Mouse (Mus musculus) heart, embryonic 13.5 days (tissue): ENCODE data around the gene Trpm5. TPM values are rescaled to one million over a fixed set of nuclear protein-coding genes. Genes with fewer than 3 reads are reported as not detected.
A peak's percentile ranks its signal among the peaks of the same experiment; 100 is the strongest.

Experiments used
- ATAC-seq: fragments of 200-750 bp; cut with Nextera tagmentation; 2 replicates; pipeline ENCODE4 v1.8.0; 2017; ENCODE audit warnings: moderate TSS enrichment; ENCODE audit not compliant: insufficient number of reproducible peaks, low FRiP score, low TSS enrichment; ENCODE audit errors: extremely low read depth
- H3K27ac ChIP-seq: fragments of 300-500 bp; sonication (generic); replicated peaks from 2 replicates; pipeline ENCODE4 v1.5.1; 2015; ENCODE audit warnings: moderate library complexity, mild to moderate bottlenecking, inconsistent platforms
- H3K27me3 ChIP-seq: fragments of 300-500 bp; sonication (generic); replicated peaks from 2 replicates; pipeline ENCODE4 v1.6.1; 2015; ENCODE audit warnings: mild to moderate bottlenecking, inconsistent platforms
- H3K36me3 ChIP-seq: fragments of 300-500 bp; sonication (generic); 2 replicates; pipeline ENCODE4 v1.6.1; 2015; ENCODE audit warnings: mild to moderate bottlenecking, inconsistent platforms
- H3K4me1 ChIP-seq: fragments of 300-500 bp; sonication (generic); 2 replicates; pipeline ENCODE4 v1.6.1; 2015; ENCODE audit warnings: inconsistent platforms
- H3K4me2 ChIP-seq: fragments of 300-500 bp; sonication (generic); 2 replicates; pipeline ENCODE4 v1.6.1; 2015; ENCODE audit warnings: inconsistent platforms, mild to moderate bottlenecking, moderate library complexity
- H3K4me3 ChIP-seq: fragments of 300-500 bp; sonication (generic); 2 replicates; pipeline ENCODE4 v1.5.1; 2015; ENCODE audit warnings: moderate library complexity, mild to moderate bottlenecking, inconsistent platforms
- H3K9ac ChIP-seq: fragments of 300-500 bp; sonication (generic); 2 replicates; pipeline ENCODE4 v1.6.1; 2015; ENCODE audit warnings: inconsistent platforms, mild to moderate bottlenecking, moderate library complexity
- H3K9me3 ChIP-seq: fragments of 300-500 bp; sonication (generic); 2 replicates; pipeline ENCODE4 v1.6.1; 2016; ENCODE audit warnings: inconsistent platforms
- WGBS: fragments of 180-500 bp; shearing (Covaris S2); methylation state at CpG from one replicate; pipeline ENCODE4 v1.1.7; 2015; ENCODE audit warnings: mixed read lengths; 5-methylcytosine and 5-hydroxymethylcytosine counted together
- polyA plus RNA-seq: library from polyadenylated mRNA; unstranded; fragments of >200 nt; fragmentation: Nextera tagmentation; extraction: Ambion mirVana; gene quantifications from 2 replicates; pipeline ENCODE4 v1.2.1, GENCODE M21; 2015

The Trpm5 gene
- polyA plus RNA-seq, 1 experiment from 2014 or later, result 4.4 TPM

DNA sequence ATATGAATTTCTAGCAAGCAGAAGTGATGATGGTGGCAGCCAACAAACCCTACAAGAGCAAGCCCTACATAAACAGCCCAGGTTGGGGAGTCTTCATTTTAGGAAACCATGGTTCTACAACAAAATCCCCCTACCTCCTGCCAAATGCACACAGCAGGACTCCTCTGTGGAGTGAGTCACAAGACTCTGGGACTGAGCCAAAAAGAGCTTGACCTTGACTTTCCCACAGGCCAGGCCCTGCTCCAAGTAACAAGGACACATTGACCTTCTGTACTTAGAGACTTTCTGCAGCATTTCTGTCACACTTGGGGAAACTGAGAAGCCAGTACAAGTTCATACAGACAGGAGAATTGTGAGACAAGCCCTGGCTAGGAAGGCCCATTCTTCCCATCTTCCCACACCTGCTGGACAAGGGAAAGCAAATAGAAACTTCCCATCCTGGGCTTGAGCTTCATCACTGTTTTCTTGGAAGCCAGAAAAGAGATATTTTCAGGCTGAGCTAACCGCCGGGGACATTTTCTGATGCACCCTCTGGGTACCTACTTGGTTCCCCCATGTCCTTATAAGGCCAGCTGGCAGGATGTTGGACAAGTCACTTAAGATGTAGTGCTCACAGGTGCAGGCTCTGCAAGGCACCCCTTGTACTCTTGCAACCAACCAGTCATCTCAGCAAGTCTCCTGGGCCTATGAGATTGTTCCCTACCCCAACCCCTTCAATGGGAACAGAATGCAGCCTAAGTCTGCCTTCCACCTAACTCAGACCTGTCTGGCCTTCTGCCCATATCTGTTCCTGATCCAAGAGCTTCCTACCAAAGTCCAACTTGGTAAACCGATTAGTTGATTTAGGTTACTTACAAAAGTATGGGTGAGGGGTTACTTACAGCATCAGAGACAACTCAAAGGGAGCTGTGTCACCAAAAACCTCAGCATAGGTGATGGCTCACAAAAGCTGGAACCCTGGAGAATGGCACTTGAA is 44.3 kb downstream of the Trpm5 start:
- 79% methylated on average over 3 of the region's 3 CpGs for WGBS
- peak overlapping the region; percentile 83 for H3K27ac ChIP-seq
- ATAC-seq, result no peak
- H3K9me3 ChIP-seq, result no peaks in the 10 kb centered on the region
- no peak overlapping the region for H3K4me2 ChIP-seq
- peaks cover 46% of the 10 kb centered on the region for H3K4me1 ChIP-seq
- H3K27me3 ChIP-seq, result no peaks in the 10 kb centered on the region
- H3K4me3 ChIP-seq, result no peak overlapping the region
- H3K36me3 ChIP-seq, result peaks cover 9% of the 10 kb centered on the region; the same call in 1 of the 2 replicates
- no peak overlapping the region for H3K9ac ChIP-seq

DNA sequence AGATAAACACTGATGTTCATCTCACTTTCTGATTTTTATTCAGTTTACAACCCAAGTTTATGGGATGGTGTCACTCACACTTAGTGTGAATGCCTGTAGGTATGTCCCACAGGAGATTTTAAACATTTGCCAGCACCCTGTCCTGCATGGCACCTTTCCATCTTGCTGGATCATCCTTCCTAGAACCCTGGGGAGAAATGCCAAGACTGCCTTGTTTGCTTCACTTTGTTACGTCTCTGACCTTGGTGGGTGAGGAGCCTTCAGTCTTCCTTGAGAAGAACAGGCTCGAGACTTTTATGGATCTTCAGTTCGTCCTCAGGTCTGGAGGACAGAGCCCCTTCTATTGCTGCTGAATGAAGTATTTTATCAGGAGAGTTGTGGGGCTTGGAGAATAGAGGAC is 45.1 kb downstream of the Trpm5 start:
- Histone ChIP-seq H3K9ac (no peak overlapping the region), H3K36me3 (peaks cover 4% of the 10 kb centered on the region; the same call in 1 of the 2 replicates), H3K9me3 (peaks cover 7% of the 10 kb centered on the region; the same call in 1 of the 2 replicates), H3K4me3 (no peak overlapping the region), H3K4me1 (peaks cover 38% of the 10 kb centered on the region), H3K4me2 (no peak overlapping the region), H3K27ac (peak overlapping the region; percentile 83), H3K27me3 (no peaks in the 10 kb centered on the region)
- no peak for ATAC-seq
- 66% methylated on average over 3 of the region's 3 CpGs for WGBS

DNA sequence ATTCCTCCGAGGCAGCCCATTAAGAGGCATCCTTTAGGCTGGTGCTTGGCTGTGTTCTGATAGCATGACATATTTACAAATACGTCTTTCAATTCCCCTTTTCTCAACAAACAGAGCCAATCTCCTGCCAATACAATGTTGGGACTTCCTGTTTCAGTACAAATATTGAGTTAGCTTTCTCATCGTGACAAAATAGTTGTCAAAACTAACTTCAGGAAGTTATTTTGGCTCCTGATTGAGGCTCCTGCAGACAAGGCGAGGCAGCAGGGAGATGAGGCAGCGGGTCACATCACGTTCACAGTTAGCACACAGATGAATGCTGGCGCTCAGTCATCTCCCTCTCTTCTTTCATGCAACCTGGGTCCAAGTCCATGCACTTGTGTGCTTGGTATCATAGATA is 48.1 kb downstream of the Trpm5 start:
- H3K27me3 ChIP-seq, result no peaks in the 10 kb centered on the region
- WGBS, result 59% methylated on average over 7 of the region's 7 CpGs
- H3K9ac ChIP-seq, result no peak overlapping the region
- H3K27ac ChIP-seq, result no peak overlapping the region
- H3K36me3 ChIP-seq, result 0 out of 2 replicates have a peak, but pooled peaks cover 3% of the 10 kb centered on the region
- no peak overlapping the region for H3K4me3 ChIP-seq
- peaks cover 44% of the 10 kb centered on the region for H3K4me1 ChIP-seq
- ATAC-seq, result no peak
- peaks cover 7% of the 10 kb centered on the region; the same call in 1 of the 2 replicates for H3K9me3 ChIP-seq
- H3K4me2 ChIP-seq, result no peak overlapping the region

GRCm38 (mm10) chr7:143044826-143045206 is 49.6 kb downstream of the Trpm5 start:
- peaks cover 7% of the 10 kb centered on the region; the same call in 1 of the 2 replicates for H3K9me3 ChIP-seq
- no peak overlapping the region for H3K27ac ChIP-seq
- no peaks in the 10 kb centered on the region for H3K27me3 ChIP-seq
- no peak overlapping the region for H3K4me3 ChIP-seq
- ATAC-seq, result no peak
- no peak overlapping the region for H3K9ac ChIP-seq
- 0 out of 2 replicates have a peak, but pooled peaks cover 3% of the 10 kb centered on the region for H3K36me3 ChIP-seq
- H3K4me2 ChIP-seq, result no peak overlapping the region
- peaks cover 41% of the 10 kb centered on the region for H3K4me1 ChIP-seq

DNA sequence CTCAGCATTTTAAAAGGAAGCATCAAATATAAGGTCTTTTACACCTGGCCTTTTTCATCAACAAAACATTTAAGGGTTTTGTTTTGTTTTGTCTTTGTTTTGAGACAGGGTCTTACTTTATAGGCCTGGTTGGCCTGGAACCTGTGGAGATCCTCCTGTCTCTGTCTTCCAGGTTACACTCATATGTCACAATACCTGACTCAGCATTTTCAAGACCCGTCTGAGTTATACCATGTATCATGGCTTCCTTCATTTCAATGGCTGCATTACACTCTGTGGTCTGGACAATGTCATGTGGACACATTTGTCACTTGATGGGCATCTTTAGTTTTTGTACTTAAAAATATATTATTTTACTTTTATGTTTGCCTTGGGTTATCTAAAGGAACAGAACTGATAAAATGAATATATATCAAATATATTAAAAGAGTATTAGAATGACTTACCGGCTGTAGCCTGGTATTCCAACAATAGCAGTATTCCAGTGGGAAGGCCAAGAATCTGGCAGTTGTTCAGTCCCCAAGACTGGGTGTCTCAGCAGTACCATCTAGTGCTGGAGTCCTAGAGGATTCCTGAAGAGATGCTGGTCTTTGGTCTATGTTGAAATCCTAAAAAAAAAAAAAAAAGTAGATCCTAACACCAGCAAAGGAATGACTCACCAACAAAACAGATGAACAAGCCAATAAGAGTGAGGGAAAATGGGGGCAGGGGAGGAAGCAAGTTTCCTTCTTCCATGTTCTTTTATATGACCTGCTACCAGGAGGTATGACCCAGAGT is 50.2 kb downstream of the Trpm5 start:
- Histone ChIP-seq H3K9me3 (peaks cover 7% of the 10 kb centered on the region; the same call in 1 of the 2 replicates), H3K4me3 (no peak overlapping the region), H3K27ac (no peak overlapping the region), H3K4me2 (no peak overlapping the region), H3K9ac (no peak overlapping the region), H3K36me3 (0 out of 2 replicates have a peak, but pooled peaks cover 3% of the 10 kb centered on the region), H3K27me3 (no peaks in the 10 kb centered on the region), H3K4me1 (peaks cover 35% of the 10 kb centered on the region)
- no peak for ATAC-seq
- WGBS, result 88% methylated on average over 2 of the region's 2 CpGs

DNA sequence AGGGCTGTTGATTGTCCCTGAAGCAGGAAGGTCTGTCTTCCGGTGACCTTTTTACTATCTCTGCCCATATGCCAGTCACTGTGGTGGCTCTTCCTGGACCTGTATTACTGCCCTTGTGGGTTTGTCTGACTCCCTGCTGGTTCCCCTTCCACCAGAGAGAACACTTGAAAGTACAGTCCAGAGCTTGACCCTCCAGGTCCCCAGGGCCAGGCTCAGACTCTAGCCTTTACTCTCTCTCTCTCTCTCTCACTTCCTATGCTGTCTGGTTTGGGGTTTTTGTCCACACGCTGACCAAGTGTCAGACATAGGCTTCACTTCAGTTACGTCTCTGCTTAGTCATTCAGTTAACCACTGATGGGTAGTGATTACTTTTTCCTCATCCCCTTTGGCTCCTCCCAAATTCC is 51.5 kb downstream of the Trpm5 start:
- H3K9me3 ChIP-seq, result peaks cover 7% of the 10 kb centered on the region; the same call in 1 of the 2 replicates
- no peak overlapping the region for H3K9ac ChIP-seq
- 61% methylated on average over 3 of the region's 3 CpGs for WGBS
- H3K27me3 ChIP-seq, result no peaks in the 10 kb centered on the region
- H3K4me3 ChIP-seq, result no peak overlapping the region
- peaks cover 36% of the 10 kb centered on the region for H3K4me1 ChIP-seq
- 0 out of 2 replicates have a peak, but pooled peaks cover 3% of the 10 kb centered on the region for H3K36me3 ChIP-seq
- peak overlapping the region; percentile 76 for H3K27ac ChIP-seq
- ATAC-seq, result no peak
- H3K4me2 ChIP-seq, result no peak overlapping the region

- Histone ChIP-seq H3K4me1 (peaks cover 36% of the 10 kb centered on the region), H3K9ac (no peak overlapping the region), H3K36me3 (peaks cover 6% of the 10 kb centered on the region; the same call in 1 of the 2 replicates), H3K27ac (peak overlapping the region; percentile 76), H3K4me3 (no peak overlapping the region), H3K27me3 (no peaks in the 10 kb centered on the region), H3K4me2 (no peak overlapping the region), H3K9me3 (peaks cover 7% of the 10 kb centered on the region; the same call in 1 of the 2 replicates)
- peak; percentile 48; the same call in 1 of the 2 replicates for ATAC-seq
- 39% methylated on average over 3 of the region's 3 CpGs for WGBS
Observed at GRCm38 (mm10) chr7:143042089-143042488, 52.4 kb downstream of the Trpm5 start.

- 33% methylated on average over 3 of the region's 3 CpGs for WGBS
Observed at GRCm38 (mm10) chr7:143041138-143041822, 53.2 kb downstream of the Trpm5 start.

DNA sequence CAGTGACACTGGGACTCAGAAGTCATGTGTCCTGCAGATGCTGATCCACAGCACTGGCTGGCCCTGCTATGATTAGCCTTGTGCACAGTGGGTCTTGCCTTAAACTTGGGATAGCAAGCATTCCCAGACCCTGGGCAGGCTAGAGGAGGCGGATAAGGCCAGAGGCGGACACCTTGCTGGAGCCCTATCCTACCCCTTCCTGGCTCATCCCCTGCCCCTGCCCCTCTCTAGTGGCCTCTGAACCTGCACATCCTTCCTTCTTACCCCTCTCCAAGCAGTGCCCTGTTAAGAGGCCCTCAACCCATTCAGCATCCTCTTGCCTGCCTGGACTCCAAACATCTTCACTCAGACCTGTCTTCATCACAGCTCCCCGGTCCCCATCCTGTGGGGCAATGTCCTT is 53.9 kb downstream of the Trpm5 start:
- peaks cover 36% of the 10 kb centered on the region for H3K4me1 ChIP-seq
- no peaks in the 10 kb centered on the region for H3K27me3 ChIP-seq
- H3K9me3 ChIP-seq, result peaks cover 7% of the 10 kb centered on the region; the same call in 1 of the 2 replicates
- H3K4me3 ChIP-seq, result no peak overlapping the region
- ATAC-seq, result no peak
- no peak overlapping the region for H3K4me2 ChIP-seq
- peak overlapping the region; percentile 76; the same call in 1 of the 2 replicates for H3K27ac ChIP-seq
- peaks cover 14% of the 10 kb centered on the region; the same call in 1 of the 2 replicates for H3K36me3 ChIP-seq
- no peak overlapping the region for H3K9ac ChIP-seq
- 89% methylated on average over 3 of the region's 3 CpGs for whole genome bisulfite sequencing

More at GRCm38 (mm10) chr7:143041138-143041822, 53.2 kb downstream of the Trpm5 start:
- Histone ChIP-seq H3K9ac (0 out of 2 replicates have a peak overlapping the region, but pooled peaks have one; percentile 35), H3K27ac (peak overlapping the region; percentile 76), H3K4me2 (no peak overlapping the region), H3K36me3 (peaks cover 14% of the 10 kb centered on the region; the same call in 1 of the 2 replicates), H3K4me3 (no peak overlapping the region), H3K27me3 (no peaks in the 10 kb centered on the region), H3K4me1 (peaks cover 36% of the 10 kb centered on the region), H3K9me3 (peaks cover 7% of the 10 kb centered on the region; the same call in 1 of the 2 replicates)
- no peak for ATAC-seq

DNA sequence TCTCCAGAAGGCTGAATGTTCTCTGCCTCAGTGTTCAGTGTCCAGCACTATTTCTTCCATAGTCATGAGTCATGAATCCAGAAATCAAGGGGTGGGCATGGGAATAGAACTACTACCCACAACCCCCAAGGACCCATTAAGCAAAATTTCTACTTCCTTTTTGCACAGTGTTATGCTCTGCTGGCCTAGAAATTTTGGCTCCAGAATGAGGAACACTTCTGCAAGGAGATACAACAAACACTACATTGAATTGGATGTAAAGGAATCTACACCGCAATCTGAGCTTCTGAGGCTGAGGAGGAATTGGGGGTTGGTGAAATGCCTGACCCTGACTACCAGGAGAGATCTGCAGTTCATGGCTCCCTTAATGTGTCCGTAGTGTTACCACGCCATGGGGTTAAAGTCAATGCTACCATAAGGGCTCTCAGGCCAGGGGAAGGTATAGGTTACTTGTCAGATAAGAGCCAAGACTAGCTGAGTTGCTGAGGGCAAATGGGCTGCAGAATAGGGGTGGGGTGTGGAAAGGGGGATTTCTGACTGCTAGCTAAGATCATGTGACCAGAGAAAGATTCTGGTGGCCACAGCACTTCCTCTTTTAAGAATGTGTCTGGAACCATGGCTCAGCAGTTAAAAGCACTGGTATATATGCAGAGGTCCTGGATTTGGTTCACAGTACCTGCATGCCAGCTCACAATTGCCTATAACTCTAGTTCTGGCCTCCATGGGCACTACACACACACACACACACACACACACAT is 56.1 kb downstream of the Trpm5 start:
- 84% methylated on average over 3 of the region's 3 CpGs for WGBS
- ATAC-seq, result no peak
- Histone ChIP-seq H3K4me1 (peaks cover 40% of the 10 kb centered on the region), H3K9me3 (no peaks in the 10 kb centered on the region), H3K4me2 (no peak overlapping the region), H3K27ac (no peak overlapping the region), H3K27me3 (no peaks in the 10 kb centered on the region), H3K9ac (no peak overlapping the region), H3K36me3 (peaks cover 20% of the 10 kb centered on the region), H3K4me3 (no peak overlapping the region)
